Mouse (Mus musculus) bone marrow macrophage, adult 2 months (primary cell): Measurements from ENCODE around the gene Gm11027.

ENCODE experiments used
- CTCF ChIP-seq: IDR thresholded peaks from 2 replicates; pipeline ENCODE4 v1.5.1; 2012; ENCODE audit warnings: low read depth, mild to moderate bottlenecking, low read length, moderate library complexity
- POLR2A ChIP-seq: IDR thresholded peaks from 2 replicates; pipeline ENCODE4 v1.6.1; 2012; ENCODE audit warnings: mild to moderate bottlenecking, low read depth, low read length, borderline replicate concordance

DNA sequence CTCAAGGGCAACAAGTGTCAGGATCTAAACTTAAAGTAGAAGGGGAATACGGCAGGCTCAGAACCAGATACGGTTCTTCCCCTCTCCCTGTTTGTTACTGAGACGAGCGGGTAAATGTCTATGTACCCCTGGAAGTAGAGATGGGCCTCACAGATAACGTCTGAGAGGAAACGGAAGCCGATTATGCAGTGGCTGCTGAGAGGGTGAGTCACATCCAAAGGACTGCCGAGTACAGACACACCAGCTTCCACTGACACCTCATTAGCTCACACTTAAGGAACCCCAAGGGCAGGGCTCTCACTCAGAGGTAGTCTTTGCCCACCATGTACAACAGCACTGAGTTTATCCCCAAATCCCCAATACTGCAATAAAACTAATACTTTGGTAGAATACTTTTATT, 20.5 kb upstream of the Gm11027 start:
- no peak for TF ChIP-seq CTCF
- TF ChIP-seq POLR2A = no peak
